Mouse (Mus musculus): ENCODE measurements around the gene Ltk. TPM values are rescaled to one million over a fixed set of nuclear protein-coding genes. Genes with fewer than 3 reads are reported as not detected.

Ltk gene
- 1 to 10 TPM; 1.3 to 2.3 TPM for total RNA-seq (2021)

DNA sequence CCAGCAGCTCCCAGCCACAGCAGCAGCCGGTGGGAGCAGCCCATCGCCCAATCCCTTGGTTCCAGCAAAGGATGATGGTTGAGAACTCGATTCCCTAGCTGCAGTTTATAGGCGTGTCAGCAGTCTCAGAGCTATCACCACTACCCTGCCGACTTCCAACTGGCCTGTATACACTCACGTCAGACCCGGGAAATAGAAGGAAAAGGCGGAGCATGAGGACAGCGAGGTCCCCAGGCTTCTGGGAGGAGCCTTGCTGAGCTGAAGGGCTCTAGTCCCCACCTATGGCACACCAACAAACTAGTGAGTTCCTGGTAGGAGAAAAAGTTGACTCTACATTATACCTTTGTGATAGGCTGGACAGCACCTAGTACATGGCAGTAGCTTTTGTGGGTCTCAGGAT lies at the start of gene Ltk:
Gene Ltk (minus strand): TSS at position 181 of the 400 bp plus-strand sequence.
- DNase-seq, result no peak
- intact Hi-C loops (cut with DNase I), result no loop called here

DNA sequence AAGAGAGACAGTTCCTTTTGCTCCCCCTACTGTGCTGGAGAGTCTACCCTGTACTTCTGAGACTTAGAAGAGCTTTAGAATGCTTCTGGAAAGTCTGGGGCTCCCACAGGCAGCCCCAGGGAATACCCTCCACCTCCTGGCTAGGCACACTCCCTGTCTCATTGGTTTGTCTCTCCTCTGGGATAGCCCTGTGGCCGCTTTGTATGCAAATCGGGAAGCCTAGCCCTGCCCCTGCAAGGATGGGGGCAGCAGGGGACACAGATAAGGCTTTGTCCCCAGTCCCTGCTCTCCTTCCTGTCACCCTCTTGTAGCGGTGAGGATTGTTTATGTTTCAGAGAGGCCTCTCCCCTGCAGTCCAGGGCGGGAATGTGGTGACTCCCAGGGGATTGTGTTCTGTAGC lies 48.6 kb upstream of the Ltk start:
- no peak for DNase-seq
- intact Hi-C loops (cut with DNase I), result no loop called here

- intact Hi-C loops (cut with DNase I), result no loop called here
- DNase-seq, result no peak
Measured at GRCm38 (mm10) chr2:119808438-119808837, 48.2 kb upstream of the Ltk start.

- intact Hi-C loops (cut with DNase I), result no loop called here
- DNase-seq, result no peak
Measured at GRCm38 (mm10) chr2:119805536-119805935, 45.3 kb upstream of the Ltk start.

DNA sequence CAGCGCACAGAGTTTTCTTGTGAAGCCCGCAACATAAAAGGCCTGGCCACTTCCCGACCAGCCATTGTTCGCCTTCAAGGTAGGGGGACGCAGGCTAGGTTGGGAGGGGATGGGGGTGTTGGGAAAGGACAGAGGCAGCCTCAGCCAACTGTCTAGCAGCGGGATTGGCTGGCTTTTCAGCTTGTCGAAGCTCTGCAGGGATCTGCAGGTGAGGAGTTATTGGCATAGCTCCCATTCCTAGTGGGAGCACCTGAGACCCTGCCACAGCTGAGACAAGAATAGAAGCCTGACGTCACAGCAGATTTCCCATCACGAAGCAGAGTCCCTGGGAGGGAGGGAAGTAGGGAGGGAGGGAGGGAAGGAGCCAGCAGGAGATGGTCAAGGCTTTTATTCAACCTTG lies 44.5 kb upstream of the Ltk start:
- intact Hi-C loops (cut with DNase I), result no loop called here

GRCm38 (mm10) chr2:119804275-119804628 lies 44.0 kb upstream of the Ltk start:
- DNase-seq, result no peak
- intact Hi-C loops (cut with DNase I), result no loop called here

More for the DNA sequence above, 44.5 kb upstream of the Ltk start:
- peak; percentile 39 for DNase-seq

GRCm38 (mm10) chr2:119803618-119804274 lies 43.5 kb upstream of the Ltk start:
- DNase-seq, result no peak
- intact Hi-C loops (cut with DNase I), result no loop called here

DNA sequence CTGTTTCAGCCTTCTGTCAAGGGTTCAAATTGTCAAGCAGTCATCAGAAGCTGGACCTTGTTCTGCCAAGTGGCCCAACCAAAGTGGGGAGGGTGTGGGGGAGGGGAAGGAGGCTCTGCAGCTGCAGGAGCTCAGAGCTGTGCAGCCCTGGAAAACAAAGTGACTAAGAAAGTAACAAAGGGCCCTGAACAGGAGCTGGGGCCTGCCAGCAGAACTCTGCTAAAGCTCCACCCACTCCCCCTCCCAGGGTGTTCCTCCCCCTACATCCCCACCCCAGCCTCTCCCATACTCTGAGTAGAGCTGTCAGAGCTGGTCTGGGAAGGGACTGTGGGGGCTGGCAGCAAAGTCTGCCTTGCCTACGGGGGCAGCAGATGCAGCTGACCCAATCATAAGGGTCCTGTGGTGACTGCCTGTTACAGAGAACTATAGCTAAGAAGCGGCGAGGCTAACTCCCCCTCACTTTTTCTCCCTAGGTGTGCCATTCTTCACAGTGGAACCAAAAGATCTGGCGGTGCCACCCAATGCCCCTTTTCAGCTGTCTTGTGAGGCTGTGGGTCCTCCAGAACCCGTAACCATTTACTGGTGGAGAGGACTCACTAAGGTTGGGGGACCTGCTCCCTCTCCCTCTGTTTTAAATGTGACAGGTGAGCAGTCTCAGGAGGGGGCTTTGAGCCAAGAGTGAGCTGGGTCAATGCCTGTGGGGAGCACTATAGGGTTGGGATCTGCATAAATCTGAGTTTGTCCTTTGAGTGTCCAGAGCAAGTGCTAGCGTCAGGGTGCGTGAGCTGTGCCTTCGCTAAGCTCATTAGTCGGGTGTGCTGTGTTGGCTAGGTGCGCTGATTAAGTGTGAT lies 42.8 kb upstream of the Ltk start:
- intact Hi-C loops (cut with DNase I), result no loop called here
- peak; percentile 41 for DNase-seq

DNA sequence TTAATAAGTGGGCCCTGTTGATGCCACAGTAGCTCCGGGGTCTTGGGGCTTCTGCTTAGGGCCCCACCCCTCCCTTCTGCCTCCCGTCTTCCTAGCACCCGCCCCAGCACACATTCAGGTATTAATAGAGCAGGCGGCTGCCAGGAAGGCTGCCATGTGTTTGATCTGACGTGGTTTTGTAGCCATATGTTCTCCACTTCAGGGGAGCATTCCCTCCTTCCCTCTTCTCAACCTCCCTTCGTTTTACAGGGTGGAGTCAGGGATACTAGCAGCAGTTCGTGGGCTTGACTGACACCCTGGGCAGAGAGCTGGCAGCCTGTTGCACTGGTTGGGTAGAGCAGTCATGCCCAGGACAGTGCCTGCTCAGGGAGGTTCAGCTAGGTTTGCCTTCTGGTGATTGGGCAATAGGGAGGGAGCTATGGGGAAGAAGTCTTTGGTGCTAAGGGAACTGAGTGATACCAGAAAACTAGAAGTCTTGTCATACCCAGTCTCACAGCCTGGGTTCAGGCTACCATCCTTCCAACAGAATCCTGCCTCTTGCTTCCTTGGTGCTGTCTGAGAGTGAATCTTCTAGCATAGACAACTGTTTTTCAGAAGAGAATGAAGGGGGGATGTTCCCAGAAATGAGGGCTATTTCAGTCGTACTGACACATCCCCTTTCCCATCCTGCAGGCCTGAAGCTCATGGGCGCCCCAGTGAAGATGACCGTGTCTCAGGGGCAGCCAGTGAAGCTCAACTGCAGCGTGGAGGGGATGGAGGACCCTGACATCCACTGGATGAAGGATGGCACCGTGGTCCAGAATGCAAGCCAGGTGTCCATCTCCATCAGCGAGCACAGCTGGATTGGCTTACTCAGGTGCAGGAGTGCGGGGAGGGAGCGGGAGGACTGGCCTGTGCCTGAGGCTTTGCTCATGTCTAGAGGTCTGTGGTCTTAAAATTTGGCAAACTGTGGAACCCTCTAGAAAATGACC lies 40.9 kb upstream of the Ltk start:
- DNase-seq, result no peak
- intact Hi-C loops (cut with DNase I), result no loop called here

DNA sequence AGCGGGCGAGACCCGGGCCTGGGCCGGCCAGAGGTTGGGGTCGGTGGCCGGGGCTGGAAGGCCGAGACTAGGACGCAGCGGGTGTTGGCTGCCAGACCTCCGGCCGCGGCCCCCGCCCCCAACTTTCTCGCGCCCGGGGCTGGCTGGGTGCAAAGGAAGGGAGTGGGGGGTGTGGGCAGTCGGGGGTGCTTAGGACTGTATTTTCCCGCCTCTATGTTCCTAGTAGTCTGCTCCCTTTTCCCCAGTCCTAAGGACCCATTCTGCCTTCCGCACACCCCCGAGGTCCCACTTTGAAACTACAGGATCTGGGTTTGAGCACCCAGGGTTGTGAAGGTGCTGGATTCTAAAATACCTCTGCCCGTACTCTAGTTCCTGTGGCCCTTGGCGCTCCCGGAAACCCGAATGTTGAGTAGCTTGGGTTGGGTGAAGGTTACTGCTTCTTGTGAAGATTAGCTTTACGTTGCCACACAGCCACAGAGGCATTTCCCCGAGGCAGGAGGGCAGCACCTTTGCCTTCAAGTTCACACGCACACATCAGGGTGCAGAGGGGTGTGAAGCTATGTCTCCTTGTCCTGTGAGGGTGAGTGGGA lies 39.8 kb upstream of the Ltk start:
- intact Hi-C loops (cut with DNase I), result loop anchor here (10.0 kb wide), 1 partner anchor 115 kb away; no protein-coding TSS in a partner anchor
- no peak for DNase-seq

DNA sequence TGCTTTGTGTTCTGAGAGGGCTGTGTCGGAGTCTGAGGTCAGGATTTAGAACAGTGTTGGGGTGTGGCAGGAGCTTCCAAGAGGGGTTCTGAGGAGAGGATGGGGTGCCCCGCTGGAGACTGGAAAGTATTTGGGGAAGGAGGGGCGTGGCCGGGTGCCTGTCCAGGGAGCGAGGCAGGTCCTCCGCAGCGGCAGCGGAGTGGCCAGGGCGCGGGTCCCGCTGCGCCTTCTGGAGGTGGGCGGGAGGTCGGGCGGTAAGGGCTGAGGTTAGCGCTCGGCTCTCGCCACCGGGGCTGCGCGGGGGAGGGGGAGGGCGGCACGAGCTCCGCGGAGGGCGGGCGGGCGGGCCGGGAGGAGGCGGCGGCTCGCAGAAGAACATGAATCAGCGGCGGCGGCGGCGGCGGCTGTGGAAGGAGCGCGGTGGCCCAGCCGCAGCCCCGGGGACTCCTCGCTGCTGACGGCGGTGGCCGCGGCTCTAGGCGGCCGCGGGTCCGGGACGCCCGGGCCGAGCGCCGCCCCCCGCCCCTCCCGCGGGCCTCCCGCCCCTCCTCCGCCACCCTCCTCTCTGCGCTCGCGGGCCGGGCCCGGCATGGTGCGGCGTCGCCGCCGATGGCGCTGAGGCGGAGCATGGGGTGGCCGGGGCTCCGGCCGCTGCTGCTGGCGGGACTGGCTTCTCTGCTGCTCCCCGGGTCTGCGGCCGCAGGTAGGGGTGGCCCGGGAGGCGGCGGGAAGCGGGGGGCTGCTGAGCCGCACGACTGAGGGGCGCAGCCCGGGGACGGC lies 39.1 kb upstream of the Ltk start:
- intact Hi-C loops (cut with DNase I), result loop anchor here (10.0 kb wide), 1 partner anchor 115 kb away; no protein-coding TSS in a partner anchor
- DNase-seq, result peak; percentile 62

GRCm38 (mm10) chr2:119798246-119798927 lies 38.2 kb upstream of the Ltk start:
- intact Hi-C loops (cut with DNase I), result loop anchor here (10.0 kb wide), 1 partner anchor 116 kb away; no protein-coding TSS in a partner anchor

GRCm38 (mm10) chr2:119797279-119797783 lies 37.1 kb upstream of the Ltk start, which contains the start of gene Tyro3:
Tyro3 (plus strand) TSS chr2:119797733.
- intact Hi-C loops (cut with DNase I), result loop anchor here (10.0 kb wide), 1 partner anchor 117 kb away; no protein-coding TSS in a partner anchor
- no peak for DNase-seq

More at GRCm38 (mm10) chr2:119798246-119798927, 38.2 kb upstream of the Ltk start:
- DNase-seq, result peak; percentile 86

DNA sequence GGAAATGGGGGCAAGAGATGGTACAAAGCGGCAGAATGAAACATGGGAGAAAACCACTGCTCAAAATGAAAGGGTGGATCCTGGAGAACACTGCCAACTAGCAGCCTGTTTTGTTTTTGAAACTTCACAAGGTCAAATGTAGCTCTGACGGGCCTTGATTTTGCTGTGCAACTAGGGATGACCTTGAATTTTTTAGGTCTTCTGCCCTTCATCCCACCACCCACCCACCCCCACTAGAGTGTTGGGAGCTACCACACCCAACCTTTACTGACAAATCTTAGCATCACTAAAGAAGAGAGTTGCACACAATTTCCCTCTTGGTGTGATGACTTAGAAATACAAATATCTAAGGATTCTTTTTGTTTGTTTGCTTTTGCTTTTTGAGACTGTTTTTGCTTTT lies 29.8 kb upstream of the Ltk start:
- no peak for DNase-seq
- intact Hi-C loops (cut with DNase I), result loop anchor here (10.0 kb wide), 1 partner anchor 125 kb away; no protein-coding TSS in a partner anchor

- intact Hi-C loops (cut with DNase I), result no loop called here
- peak; percentile 87 for DNase-seq
Measured at GRCm38 (mm10) chr2:119787206-119787883, 27.1 kb upstream of the Ltk start, which contains the start of gene Rpap1. Rpap1 (minus strand) TSS chr2:119787537.

GRCm38 (mm10) chr2:119767246-119767645 lies 7.0 kb upstream of the Ltk start:
- DNase-seq, result no peak
- intact Hi-C loops (cut with DNase I), result no loop called here

GRCm38 (mm10) chr2:119763924-119764323 lies 3.7 kb upstream of the Ltk start:
- intact Hi-C loops (cut with DNase I), result no loop called here
- DNase-seq, result no peak

- no peak for DNase-seq
- intact Hi-C loops (cut with DNase I), result no loop called here
Measured at GRCm38 (mm10) chr2:119762276-119762675, 2.0 kb upstream of the Ltk start.
